Mouse (Mus musculus): ENCODE data around the gene H2al1m.
"Not testable (repeated sequence)": the region's sequence is repeated elsewhere in the genome, so short reads cannot be mapped to it uniquely, and the experiment has no call there.

Gene H2al1m

DNA sequence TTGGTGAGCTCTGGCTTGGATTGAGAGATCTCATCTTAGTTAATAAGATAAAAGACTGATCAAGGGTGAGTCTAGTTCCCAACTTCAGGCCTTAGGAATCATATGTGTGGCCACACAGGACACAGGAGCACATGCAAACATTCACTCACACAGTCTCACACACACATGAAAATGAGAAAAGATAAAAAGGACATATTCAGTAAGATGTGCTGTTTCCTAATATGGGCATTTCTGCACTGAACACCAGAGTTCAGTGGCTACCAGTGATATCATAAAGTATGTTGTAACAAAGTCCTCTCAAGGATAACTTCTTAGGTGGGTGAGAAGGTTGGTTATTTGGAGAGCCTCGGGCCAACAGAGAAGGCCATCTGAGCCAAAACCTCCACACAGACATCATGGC lies at the start of gene H2al1m:
Gene H2al1m, plus strand, starts transcription at position 301 of the 400 bp plus-strand sequence.
- not testable (repeated sequence) for DNase-seq

DNA sequence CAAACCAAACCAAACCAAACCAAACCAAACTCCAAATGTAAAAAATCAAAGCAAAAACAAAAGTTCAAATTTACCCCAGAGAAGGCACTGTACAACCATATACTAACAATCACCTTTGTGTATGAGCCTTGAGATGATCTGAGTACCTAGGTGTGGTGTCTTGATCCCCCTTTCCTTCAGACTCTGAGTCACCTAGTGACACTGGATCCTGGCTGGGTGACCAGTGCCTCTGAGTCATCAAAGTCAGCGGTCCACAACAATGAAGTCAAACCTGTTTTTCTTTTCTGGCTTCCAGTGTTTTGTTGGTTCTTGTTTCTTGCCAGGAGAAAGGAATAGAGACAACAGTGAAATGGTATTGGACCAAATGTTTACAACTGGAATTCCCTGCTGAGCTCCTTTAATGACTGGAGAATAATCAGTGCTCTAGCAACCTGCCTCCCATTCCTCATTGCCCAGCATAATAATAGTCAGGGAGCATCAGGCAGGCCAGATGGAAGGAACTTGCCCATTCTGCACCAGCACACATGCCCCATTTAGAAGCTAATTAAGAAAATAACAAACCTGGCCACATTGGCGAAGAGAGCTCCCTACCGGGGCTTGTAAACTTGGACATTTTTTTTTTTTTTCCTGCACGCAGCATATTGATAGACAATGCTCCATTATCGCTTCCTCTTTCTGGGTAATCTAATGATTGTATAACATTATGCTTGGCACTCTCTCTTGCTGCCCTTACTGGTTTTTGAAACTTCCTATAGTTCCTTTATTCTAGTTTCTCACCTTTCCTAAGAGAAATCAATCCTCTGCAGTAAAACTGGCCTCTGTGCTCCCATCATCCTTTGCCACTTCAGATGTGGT lies 42.6 kb upstream of the H2al1m start:
- no peak for DNase-seq

DNA sequence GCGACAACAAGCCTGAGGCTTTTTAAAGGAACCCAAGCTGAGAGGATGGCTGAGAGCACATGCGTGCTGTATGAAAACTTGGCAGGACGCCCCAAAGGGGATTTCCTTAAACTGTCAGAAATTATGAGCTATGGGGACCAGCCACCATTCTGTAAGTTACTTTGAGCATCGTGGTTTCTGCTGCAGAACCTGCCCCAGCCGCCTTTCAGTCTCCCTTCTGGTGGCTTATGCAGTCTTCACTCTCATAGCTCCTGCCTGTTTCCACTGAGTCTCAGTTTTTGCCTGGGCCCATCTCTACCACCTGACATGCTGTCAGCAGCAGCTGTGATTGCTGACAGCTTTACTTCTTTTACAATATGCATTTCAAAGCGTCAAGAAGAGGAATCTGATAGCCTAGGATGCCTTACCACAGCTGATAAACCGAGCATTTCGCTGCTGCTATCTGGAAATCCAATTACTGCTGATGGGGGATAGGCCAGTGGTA lies 40.1 kb upstream of the H2al1m start:
- peak; percentile 23 for DNase-seq

DNA sequence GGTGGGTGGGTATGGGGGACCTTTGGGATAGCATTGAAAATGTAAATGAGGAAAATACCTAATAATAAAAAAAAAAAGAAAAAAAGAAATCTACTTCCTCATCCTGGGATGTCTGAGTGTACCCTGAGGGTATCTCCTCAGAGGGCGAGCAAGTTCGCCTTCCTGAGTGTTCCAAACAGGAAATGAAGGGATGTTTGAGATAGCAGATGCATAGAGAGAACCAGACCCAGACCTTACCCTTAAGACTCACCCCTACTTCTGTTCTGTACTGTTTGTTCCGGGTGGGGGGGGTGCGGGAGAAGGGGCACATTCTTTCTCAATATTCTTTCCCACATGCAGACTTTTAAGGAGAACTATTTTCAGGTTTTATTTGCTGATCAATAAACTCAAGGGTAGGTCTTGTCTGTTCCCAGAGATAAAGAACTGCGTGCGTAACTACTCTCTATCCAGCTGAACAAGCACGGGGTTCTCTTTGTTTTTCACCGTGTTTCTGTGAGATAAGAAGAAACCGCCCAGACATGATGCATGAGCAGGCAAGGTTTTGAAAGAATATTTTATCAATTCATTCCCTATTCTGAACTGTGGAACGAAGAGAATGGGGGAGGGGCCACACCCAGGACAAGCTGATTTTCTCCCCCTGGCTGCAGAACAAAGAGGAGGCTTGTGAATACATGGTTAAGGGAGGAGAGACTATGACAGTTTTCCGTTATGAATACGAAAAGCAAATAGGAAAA lies 38.8 kb upstream of the H2al1m start:
- DNase-seq: no peak

GRCm38 (mm10) chrX:9248911-9249310 lies 34.7 kb upstream of the H2al1m start:
- no peak for DNase-seq

GRCm38 (mm10) chrX:9253990-9254389 lies 29.6 kb upstream of the H2al1m start:
- no peak for DNase-seq

- no peak for DNase-seq
Measured at GRCm38 (mm10) chrX:9254901-9255300, 28.7 kb upstream of the H2al1m start.

DNA sequence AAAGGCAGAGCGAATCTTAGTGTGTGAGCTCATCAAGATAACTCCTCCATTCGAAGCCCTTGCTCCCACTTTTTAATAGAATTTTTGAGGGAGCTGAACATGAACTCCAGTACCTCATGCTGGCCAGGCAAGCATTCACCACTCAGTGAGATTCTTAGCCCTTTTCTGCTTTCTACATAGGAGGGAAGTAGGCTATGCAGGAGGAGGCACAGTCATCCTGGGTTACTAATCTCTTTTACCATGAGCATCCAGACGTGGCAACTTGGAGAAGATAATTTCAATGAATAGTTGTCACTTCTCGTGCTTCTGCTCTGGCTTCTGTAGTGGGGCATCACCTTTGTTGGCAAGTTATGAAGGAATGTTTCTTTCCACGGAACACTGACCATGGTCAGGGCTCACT lies 26.8 kb upstream of the H2al1m start, which contains the start of gene Gm14862:
Gene Gm14862, minus strand, starts transcription at position 134 of the 400 bp plus-strand sequence.
- no peak for DNase-seq

- DNase-seq: no peak
Measured at GRCm38 (mm10) chrX:9257831-9258230, 25.7 kb upstream of the H2al1m start.

- DNase-seq: no peak
Measured at GRCm38 (mm10) chrX:9259267-9259666, 24.3 kb upstream of the H2al1m start.

GRCm38 (mm10) chrX:9271112-9271511 lies 12.5 kb upstream of the H2al1m start:
- no peak for DNase-seq

- no peak for DNase-seq
Measured at GRCm38 (mm10) chrX:9271947-9272459, 11.6 kb upstream of the H2al1m start.

- peak; percentile 33 for DNase-seq
Measured at GRCm38 (mm10) chrX:9272460-9273361, 10.9 kb upstream of the H2al1m start, which contains the start of gene Xk. Xk (plus strand) TSS chrX:9272756.

- DNase-seq: no peak
Measured at GRCm38 (mm10) chrX:9273377-9274002, 10.1 kb upstream of the H2al1m start.

- no peak for DNase-seq
Measured at GRCm38 (mm10) chrX:9274321-9274720, 9.2 kb upstream of the H2al1m start.

DNA sequence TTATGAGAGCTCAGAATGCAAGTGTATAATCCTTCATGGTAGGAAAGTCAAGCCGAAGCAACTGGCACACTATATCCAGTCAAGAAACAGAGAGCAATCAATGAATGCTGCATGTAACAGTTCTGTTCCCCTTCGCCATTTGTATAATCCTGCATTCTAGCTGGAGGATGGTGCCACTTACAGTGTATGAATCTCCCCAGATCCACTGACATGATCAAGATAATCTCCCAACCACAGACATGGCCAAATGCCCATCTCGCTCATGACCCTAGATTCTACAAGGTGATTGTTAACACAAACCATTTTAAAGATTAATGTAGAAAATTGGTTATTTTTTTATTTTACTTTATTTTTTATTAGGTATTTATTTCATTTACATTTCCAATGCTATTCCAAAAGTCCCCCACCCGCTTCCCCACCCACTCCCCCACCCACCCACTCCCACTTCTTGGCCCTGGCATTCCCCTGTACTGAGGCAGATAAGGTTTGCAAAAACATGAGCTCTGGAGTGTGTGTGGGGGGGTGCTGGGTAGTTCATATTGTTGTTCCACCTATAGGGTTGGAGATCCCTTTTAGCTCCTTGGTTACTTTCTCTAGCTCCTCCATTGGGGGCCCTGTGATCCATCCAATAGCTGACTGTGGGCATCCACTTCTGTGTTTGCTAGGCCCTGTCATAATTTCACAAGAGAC lies 9.7 kb downstream of the H2al1m start:
- not testable (repeated sequence) for DNase-seq

DNA sequence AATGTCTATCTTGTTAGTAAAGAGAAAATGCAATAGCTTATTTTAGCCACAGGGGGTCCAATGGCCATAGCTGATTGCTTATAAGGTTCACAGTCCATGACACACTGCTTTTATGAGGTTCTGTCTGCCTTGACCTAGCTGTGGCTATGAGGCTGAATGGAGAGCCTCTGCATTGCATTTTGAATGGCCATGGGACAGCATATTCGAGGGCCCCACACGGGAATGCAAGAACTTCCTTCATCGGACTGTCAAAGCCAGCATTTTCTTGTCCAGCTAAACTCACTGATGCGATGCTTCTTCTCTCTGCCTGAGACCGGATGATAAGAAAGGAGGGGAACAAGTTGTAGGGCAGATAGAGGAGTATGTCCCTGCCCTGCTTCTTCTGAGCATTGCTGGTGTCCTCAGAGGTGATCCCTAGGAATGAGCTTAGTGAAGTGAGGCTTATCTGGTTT lies 14.9 kb downstream of the H2al1m start:
- DNase-seq: no peak

- no peak for DNase-seq
Measured at GRCm38 (mm10) chrX:9302791-9303190, 19.2 kb downstream of the H2al1m start.

DNA sequence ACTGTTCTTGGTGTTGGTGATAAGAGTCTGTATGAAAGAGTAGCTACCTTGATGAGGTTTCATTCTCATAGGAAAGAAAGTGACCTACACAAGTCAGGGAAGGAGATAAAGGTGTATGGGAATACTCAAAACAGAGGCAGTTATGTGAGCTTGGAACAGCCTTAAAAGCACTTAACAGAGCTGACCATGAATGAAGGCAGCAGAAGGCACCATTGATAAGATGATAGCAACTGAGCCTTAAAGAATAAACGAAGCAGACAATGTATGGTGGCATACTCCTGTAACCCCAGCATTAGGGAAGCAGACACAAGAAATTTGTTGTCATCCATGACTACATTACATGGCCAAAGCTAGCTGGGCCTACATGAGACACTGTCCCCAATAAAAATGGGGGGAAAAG lies 19.9 kb downstream of the H2al1m start:
- no peak for DNase-seq

GRCm38 (mm10) chrX:9316457-9316856 lies 32.9 kb downstream of the H2al1m start:
- not testable (repeated sequence) for DNase-seq

- DNase-seq: not testable (repeated sequence)
Measured at GRCm38 (mm10) chrX:9327954-9328353, 44.4 kb downstream of the H2al1m start.
